Mouse (Mus musculus): ENCODE data around the gene Gsta2.
"Not testable (repeated sequence)": the region's sequence is repeated elsewhere in the genome, so short reads cannot be mapped to it uniquely, and the experiment has no call there.

Gsta2 gene

DNA sequence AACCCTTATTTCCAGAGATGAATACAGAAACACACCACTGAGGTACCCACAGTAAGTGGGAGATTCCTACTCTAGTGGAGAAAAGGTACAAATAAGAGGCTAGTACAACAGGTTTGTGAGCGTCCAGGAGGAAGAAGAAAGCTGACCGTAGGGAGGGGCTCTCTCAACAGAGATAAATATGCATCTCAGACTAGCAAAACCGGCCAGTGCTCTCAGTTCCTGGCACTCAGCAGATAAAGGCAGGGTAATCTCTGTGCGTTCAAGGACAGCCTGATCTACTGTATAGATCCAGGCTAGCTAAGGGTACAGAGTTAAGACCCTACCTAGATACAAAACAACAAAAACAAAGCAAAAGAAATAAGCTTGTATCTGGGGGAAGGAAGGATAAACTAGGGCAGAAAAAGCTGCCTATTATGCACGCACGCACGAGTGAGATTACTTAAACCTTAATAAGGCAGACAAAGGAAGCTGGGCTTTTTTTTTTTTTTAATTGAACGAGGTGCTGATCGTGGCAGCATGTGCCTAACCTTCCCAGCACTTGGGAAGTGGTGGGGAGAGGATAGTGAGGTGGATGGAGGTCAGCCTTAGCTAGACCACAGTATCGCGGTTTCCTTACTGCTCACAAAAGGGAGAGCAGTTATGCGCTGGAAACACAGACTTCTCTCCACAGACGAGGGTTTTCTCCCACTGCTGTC, 10.4 kb upstream of the Gsta2 start:
- DNase-seq: no peak

GRCm38 (mm10) chr9:78364701-78365100, 9.1 kb upstream of the Gsta2 start:
- no peak for DNase-seq

DNA sequence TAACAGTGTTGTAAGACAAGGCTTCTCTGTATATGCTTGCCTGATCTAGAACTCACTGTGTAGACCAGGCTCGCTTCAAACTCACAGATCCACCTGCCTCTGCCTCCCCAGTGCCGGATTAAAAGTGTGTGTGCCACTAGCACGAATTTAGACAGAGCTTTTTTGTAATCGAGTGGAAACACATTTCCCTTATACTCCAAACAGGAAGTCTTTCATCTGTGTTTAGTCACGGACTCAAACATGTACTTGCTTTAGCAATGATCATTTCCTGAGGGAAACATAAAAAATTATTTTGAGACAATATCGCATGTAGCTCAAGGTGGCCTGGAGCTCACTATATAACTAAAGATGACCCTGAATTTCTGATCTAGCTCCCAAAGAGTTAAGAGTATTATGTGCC, 7.8 kb upstream of the Gsta2 start:
- no peak for DNase-seq

- DNase-seq: no peak
These were observed 4.9 kb upstream of the Gsta2 start for GRCm38 (mm10) chr9:78360484-78360872.

GRCm38 (mm10) chr9:78359750-78360483, 4.3 kb upstream of the Gsta2 start:
- no peak for DNase-seq

DNA sequence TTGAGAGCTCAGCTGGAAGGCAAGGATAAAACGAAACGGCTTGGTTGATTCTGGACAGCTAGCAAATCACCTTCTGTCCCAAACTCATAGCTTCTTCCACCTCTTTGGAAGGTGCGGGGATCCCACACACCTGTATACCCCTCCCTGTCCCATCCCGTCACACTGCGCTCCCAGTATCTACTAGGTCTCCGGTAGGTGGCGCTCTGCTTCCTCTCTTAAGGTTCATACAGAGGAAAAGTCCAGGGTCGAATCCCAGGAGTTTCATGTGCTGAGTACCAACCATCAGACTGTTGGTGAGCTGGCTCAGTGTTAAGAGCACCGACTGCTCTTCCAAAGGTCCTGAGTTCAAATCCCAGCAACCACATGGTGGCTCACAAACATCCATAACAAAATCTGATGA, 2.5 kb upstream of the Gsta2 start:
- peak; percentile 82 to 85 for DNase-seq

DNA sequence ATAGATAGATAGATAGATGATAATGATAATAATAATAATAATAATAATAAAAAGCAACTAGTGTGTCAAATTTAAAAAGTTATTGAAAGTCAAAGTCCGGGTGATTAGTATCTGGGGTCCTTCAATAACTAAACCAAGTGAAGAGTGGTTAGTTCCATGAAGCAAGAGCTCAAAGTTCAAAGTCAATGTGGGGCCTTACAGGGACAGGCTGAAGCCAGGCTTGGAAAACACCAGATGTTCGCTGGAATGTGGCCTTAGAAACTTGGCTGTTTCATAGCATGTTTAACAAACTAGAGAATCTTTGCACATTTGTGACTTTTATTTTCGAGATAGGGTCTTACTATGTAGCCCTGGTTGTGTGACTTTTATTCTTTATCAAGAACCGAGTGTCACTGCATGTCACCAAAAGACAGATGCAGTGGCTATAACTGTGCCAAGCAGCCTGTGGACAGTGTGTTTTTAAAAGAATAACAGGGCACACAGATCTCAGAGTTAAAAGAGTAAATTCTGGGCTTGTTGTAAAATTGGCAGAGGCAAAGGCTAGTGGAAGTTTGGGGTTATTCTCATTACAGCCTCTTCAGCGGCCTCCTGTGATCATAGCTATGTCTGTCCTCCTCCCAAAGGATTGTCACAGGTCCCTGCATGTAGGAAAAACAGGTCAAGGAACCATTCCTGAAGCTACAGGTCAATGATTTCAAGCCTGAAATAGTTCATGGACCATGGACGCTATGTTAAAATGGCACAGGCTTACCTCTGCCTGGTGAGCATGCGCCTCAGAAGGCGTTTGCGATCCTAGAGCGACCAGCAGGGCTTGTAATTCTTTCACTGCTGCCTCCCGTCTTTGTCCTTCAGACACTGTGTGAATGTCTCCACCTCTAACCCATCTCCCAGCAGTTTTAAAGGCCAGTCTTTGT, 666 bp downstream of the Gsta2 start:
- no peak for DNase-seq

- no peak for DNase-seq
These were observed 3.9 kb downstream of the Gsta2 start for GRCm38 (mm10) chr9:78351504-78352220.

DNA sequence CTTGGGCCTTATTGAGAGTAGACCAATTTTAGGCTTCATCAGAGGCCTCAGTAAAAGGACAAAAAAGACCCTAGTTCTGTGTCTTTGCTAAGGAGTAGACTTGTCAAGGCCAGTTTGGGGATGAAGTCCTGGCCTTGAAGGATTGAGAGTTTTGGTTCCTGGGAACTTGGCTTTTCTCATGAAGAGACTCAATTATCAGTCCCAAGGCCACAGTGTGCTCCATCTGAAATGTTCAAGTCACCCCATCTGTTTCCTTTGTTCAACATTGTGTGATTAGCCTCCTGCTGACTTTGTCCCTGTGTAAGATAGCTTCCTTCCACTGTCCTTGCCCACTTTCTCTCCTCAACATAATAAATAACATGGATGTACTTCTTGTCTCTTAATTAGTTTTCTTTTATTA, 5.6 kb downstream of the Gsta2 start:
- DNase-seq: not testable (repeated sequence)

DNA sequence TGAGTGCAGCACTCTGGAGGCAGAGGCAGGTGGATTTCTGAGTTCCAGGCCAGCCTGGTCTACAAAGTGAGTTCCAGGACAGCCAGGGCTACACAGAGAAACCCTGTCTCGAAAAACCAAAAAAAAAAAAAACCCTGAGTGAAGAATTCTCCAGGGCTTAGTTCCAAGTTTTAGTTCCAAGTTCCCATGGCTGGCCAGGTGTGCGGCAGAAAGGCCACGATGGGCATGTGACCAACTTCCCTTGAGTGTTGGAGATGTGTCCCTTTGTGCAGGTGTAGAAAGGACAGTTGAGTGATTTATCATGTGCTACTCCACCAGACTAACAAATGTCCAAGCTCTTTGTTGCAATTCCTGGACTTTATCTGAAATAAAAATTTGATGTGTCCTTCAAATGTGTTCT, 6.4 kb downstream of the Gsta2 start:
- DNase-seq: not testable (repeated sequence)

DNA sequence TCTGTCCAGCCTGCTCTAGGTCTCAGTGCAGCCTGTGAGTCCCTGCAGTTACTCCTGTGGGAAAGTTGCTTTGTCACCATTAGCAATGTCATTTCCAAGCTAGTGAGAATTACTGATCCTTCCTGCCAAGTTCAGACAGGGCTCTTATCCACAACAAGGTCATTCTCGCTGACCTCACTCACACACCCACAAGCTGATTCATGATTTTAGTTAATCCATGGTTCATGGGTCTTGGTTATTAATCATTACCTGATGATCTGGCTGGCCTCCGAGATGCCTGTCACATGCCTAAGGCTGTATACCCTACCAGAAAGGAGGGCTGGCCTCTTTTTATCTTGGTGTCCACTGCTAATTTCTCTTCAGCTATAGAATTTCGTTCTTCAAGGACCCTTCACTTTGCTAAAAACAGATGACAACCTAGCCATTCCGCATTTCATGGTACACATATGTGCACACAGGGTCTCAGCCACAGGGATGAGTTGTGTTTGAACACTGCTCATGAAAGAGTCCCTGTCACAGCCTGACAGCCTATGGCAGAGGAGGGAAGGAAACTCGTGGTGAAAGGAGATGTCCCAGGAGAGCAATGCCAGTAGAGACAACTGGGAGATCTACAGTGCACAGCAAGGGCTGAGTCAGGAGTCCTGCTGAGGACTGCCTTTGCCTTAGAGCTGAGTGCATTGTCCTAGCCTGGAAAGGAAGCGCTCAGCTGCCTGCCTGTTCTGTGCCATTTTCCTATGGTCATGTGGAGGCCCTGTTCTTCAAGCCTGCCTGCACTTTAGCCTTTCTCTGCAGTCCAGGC, 7.2 kb downstream of the Gsta2 start:
- peak; percentile 41 to 56 for DNase-seq

DNA sequence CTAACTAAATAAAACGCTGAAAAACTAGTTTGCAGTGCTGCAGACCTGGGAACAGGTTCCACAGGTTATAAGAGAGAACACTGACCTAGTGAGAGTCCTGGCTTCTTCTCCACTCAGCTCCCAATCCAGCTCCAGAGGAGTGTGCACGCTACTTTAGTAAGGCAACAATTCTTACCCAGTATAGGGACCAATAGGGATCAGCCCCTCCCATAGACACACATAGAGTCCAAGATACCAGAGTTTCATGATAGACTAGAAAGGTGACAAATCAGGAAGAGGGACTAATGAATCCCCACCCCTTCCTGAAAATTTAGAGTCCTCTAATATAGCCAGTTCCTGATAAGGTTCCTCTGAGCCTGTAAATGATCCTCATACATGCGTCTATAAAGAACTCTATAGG, 8.6 kb downstream of the Gsta2 start:
- no peak for DNase-seq

DNA sequence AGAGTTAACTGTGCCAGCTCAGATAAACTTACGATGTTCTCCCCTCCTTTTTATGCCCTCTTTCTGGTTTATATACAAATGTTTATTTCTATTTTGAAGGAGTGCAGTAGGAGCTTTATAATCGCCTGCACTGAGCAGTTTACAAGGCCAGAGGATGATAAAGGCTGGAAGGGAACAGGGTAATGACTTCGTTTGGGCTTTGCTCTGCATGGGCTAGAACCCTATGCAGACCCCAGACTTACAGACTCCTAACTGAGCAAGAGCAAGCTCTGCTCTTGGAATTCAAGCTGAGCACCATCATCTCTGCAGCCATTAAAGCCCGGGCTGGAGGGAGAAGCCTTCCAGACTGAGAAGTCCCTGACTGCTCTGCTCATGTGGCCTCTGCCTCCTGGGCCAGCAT, 10.4 kb downstream of the Gsta2 start:
- DNase-seq: not testable (repeated sequence)

DNA sequence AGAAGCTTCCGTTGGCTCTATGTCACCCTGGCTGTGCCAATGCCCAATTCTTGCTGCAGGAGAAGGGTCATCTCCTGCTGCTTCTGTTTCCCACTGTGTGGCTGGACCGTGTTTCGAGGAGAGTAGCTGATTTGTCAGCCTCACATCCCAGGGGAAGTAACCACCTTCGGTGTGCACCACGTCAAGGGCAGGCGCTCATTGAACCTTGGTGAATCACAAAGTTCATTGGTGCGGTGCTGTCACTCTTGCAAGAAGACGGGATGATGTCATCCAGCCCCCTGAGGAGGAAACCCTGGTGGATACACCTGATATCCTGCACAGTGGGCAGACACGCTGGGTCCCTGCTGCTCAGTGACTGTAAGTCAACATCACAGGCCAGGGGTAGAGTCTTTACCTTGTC, 12.5 kb downstream of the Gsta2 start:
- DNase-seq: not testable (repeated sequence)

- DNase-seq: not testable (repeated sequence)
These were observed 13.1 kb downstream of the Gsta2 start for GRCm38 (mm10) chr9:78342494-78342893.

- peak; percentile 70 for DNase-seq
These were observed 15.3 kb downstream of the Gsta2 start for GRCm38 (mm10) chr9:78340324-78340723.

DNA sequence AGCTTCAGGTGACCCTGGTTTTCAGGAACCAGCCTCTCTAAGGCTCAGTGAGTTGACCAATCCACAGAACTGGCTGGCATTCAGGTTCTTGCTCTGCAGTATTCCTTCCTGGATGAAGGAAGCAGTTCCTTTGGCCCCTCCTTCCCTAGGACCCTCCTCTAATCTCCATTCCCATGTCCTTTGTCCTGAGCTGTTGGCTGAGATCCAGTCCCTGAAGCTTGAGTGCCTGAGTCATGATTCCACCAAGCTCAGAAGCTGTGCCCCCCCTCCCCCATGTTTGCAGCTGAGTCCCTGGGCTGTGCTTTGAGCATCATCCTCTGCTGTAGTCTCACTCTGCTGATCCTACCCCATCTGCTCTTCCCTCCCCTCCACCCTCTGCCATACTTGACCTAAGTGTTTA, 18.5 kb downstream of the Gsta2 start:
- DNase-seq: peak; percentile 13 to 22

DNA sequence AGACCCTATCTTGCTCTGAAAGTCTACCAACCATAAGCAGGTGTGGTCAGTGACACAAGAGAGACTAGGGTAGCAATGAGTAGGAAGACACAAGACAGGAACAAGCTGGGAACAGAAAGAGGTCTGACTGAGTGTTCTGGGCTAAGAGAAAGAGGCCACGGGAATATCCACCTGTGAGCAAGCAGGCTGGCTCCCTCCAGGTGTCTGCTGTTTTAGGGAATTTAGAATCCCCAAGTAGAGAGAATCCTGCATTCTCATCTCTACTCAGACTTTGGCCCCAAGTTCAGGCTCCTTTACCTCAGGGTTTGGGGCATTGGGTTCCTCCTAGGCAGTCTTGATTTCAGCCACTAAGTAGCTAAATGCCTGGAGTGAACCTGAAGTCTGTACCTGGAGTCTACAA, 28.3 kb downstream of the Gsta2 start, which contains the start of gene Omt2b:
Gene Omt2b (plus strand): TSS at position 301 of the 400 bp plus-strand sequence.
- not testable (repeated sequence) for DNase-seq

- DNase-seq: no peak
These were observed 36.1 kb downstream of the Gsta2 start for GRCm38 (mm10) chr9:78319499-78319898.

GRCm38 (mm10) chr9:78314696-78315095, 40.9 kb downstream of the Gsta2 start, which contains the start of gene Omt2a:
Gene Omt2a, minus strand, starts transcription at chr9:78314796.
- DNase-seq: no peak

DNA sequence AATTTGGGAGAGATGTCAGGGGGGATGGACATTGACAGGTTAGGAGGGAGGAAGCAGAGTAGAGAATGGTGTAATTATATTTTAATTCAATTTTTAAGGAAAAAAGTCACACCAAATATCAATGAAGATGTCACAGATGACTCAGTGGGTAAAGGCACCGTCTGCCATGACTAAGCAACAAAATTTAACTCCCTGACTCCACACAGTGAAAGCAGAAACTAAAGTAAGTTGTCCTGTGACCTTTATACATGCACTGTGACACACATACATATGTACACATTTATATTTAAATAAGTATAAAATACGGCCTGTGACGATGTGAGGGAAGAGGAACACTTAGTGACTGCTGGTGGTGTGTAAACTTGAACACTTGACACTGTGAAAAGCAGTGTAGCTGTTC, 47.5 kb downstream of the Gsta2 start:
- not testable (repeated sequence) for DNase-seq

- DNase-seq: not testable (repeated sequence)
These were observed 56.4 kb downstream of the Gsta2 start for GRCm38 (mm10) chr9:78299143-78299542.
